20 mouse cellular contexts compared by ENCODE assay signal in the genomic region with DNA sequence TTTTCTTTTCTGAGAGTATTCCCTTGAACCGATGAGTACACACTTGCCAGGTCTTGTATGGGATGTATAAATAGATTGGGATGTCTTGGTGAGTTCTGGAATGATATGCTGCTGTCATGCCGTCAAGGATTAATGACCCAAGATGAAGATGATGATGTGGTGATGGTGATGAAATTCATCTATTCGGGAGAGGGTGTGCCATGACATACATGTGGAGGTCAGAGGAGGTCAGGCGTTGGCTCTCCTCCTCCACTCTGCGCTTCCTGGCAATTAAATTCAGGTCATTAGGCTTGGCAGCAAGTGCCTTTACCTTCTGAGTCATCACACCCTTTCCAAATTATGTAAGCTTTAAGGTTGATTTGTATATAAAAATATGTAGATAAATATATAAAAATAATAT.
DNase-seq lines count a peak whose midpoint lies in the region; ATAC-seq and TF ChIP-seq lines count a peak whose summit lies in the region.
"Had no signal": no experiment of that assay in that cellular context is flagged by ENCODE, and none has a peak within 500 bp of the region (broad histone marks: within the 10 kb centered on the region; RNA-seq: fewer than 3 reads in every experiment).

No protein-coding gene starts in this region.

- H3K4me1 ChIP-seq in heart, embryonic 13.5 days = peaks cover 37% of the 10 kb centered on the region
- peaks cover 19% of the 10 kb centered on the region; the same call in 1 of the 2 replicates for H3K4me1 ChIP-seq in cerebellum, adult 2 months (ENCODE audit: control insufficient read depth, insufficient read depth, low read length)
- peaks cover 5% of the 10 kb centered on the region; the same call in 1 of the 2 replicates for H3K4me1 ChIP-seq in forebrain, postnatal 0 days (ENCODE audit: insufficient read depth)
- 0 out of 2 replicates have a peak, but pooled peaks cover 2% of the 10 kb centered on the region for H3K4me1 ChIP-seq in intestine, embryonic 16.5 days (ENCODE audit: control insufficient read depth, insufficient read depth, low read length)
- H3K4me1 ChIP-seq: embryonic facial prominence, embryonic 15.5 days; limb, embryonic 12.5 days; liver, embryonic 13.5 days had no signal

- H3K9ac ChIP-seq in heart, embryonic 13.5 days = no peak overlapping the region
- no peak overlapping the region for H3K9ac ChIP-seq in forebrain, postnatal 0 days
- H3K9ac ChIP-seq in intestine, embryonic 16.5 days (ENCODE audit: low read depth, low read length) = no peak overlapping the region
- H3K9ac ChIP-seq: embryonic facial prominence, embryonic 15.5 days; intestine, embryonic 15.5 days; kidney, embryonic 15.5 days; limb, embryonic 12.5 days; liver, embryonic 13.5 days; lung, embryonic 14.5 days had no signal

- H3K4me3 ChIP-seq in heart, embryonic 13.5 days = no peak overlapping the region
- no peak overlapping the region for H3K4me3 ChIP-seq in left cerebral cortex, adult 2 months
- H3K4me3 ChIP-seq in cerebellum, adult 2 months (replicated peaks; ENCODE audit: insufficient read depth, low read depth, low read length) = no peak overlapping the region
- H3K4me3 ChIP-seq in forebrain, postnatal 0 days (ENCODE audit: low read depth, low read length) = no peak overlapping the region
- no peak overlapping the region for H3K4me3 ChIP-seq in intestine, embryonic 16.5 days (ENCODE audit: low read length)
- H3K4me3 ChIP-seq: embryonic facial prominence, embryonic 15.5 days; forebrain, embryonic 10.5 days; gastrocnemius, adult 2 months; intestine, embryonic 15.5 days; kidney, embryonic 15.5 days; limb, embryonic 12.5 days; liver, embryonic 13.5 days had no signal

- WGBS in heart, embryonic 13.5 days = 39% methylated on average over 5 of the region's 5 CpGs
- WGBS in cerebellum, adult 2 months = 12% methylated on average over 5 of the region's 5 CpGs
- WGBS in forebrain, postnatal 0 days = 85% methylated on average over 5 of the region's 5 CpGs
- WGBS in intestine, embryonic 16.5 days = 71% methylated on average over 5 of the region's 5 CpGs

- ATAC-seq in heart, embryonic 13.5 days (ENCODE audit: extremely low read depth, insufficient number of reproducible peaks, low FRiP score, low TSS enrichment) = no peak
- no peak for ATAC-seq in forebrain, postnatal 0 days
- ATAC-seq in intestine, embryonic 16.5 days = no peak
- ATAC-seq: intestine, embryonic 15.5 days; midbrain, embryonic 16.5 days had no signal

- peak overlapping the region; percentile 49 for H3K4me2 ChIP-seq in heart, embryonic 13.5 days
- no peak overlapping the region for H3K4me2 ChIP-seq in forebrain, postnatal 0 days (ENCODE audit: low read depth)
- no peak overlapping the region for H3K4me2 ChIP-seq in intestine, embryonic 16.5 days (ENCODE audit: low read depth, low read length)
- H3K4me2 ChIP-seq: embryonic facial prominence, embryonic 15.5 days; intestine, embryonic 15.5 days; kidney, embryonic 15.5 days; limb, embryonic 12.5 days; liver, embryonic 13.5 days; lung, embryonic 14.5 days had no signal

- no peak for TF ChIP-seq POLR2A in cerebellum, adult 2 months (IDR thresholded peaks at IDR 0.05; ENCODE audit: borderline replicate concordance, insufficient read depth, low read length)

- no peaks in the 10 kb centered on the region for H3K27me3 ChIP-seq in heart, embryonic 13.5 days (replicated peaks)
- H3K27me3 ChIP-seq in cerebellum, adult 2 months (ENCODE audit: control insufficient read depth, insufficient read depth, low read length) = no peaks in the 10 kb centered on the region
- no peaks in the 10 kb centered on the region for H3K27me3 ChIP-seq in forebrain, postnatal 0 days (ENCODE audit: insufficient read depth, low read length)
- H3K27me3 ChIP-seq in intestine, embryonic 16.5 days (replicated peaks; ENCODE audit: control insufficient read depth, insufficient read depth, low read length) = no peaks in the 10 kb centered on the region
- H3K27me3 ChIP-seq: embryonic facial prominence, embryonic 15.5 days; intestine, embryonic 15.5 days; kidney, embryonic 15.5 days; limb, embryonic 12.5 days; liver, embryonic 13.5 days had no signal

- peak overlapping the region; percentile 89 for H3K27ac ChIP-seq in heart, embryonic 13.5 days (replicated peaks)
- H3K27ac ChIP-seq in left cerebral cortex, adult 2 months = peak overlapping the region; percentile 5; the same call in 1 of the 2 replicates
- H3K27ac ChIP-seq in cerebellum, adult 2 months (ENCODE audit: insufficient read depth, low read length) = peak overlapping the region; percentile 78
- no peak overlapping the region for H3K27ac ChIP-seq in forebrain, postnatal 0 days (ENCODE audit: low read depth, low read length)
- no peak overlapping the region for H3K27ac ChIP-seq in intestine, embryonic 16.5 days (ENCODE audit: low read length)
- H3K27ac ChIP-seq: embryonic facial prominence, embryonic 15.5 days; forebrain, embryonic 10.5 days; gastrocnemius, adult 2 months; intestine, embryonic 15.5 days; kidney, embryonic 15.5 days; limb, embryonic 12.5 days; liver, embryonic 13.5 days had no signal

- no peak for DNase-seq in heart, postnatal 36 days
- no peak for DNase-seq in left cerebral cortex, adult 2 months (ENCODE audit: extremely low spot score in 1 of 2, low spot score in 2 of 2)
- DNase-seq in left cerebral cortex, adult 9 months (ENCODE audit: low spot score in 2 of 2) = no peak
- DNase-seq in cerebellum, adult 2 months = peak; percentile 53 to 77
- peak; percentile 10 for DNase-seq in fat pad, adult 2 months (ENCODE audit: extremely low read depth, low read depth, low spot score)
- DNase-seq in forebrain, postnatal 0 days = no peak
- DNase-seq: B cell, adult 2 months; embryo, embryonic 11 days; liver, embryonic 13.5 days; thymus, postnatal 14 days had no signal

- no peak for TF ChIP-seq CTCF in left cerebral cortex, adult 2 months (IDR thresholded peaks at IDR 0.05)
- TF ChIP-seq CTCF in cerebellum, adult 2 months (IDR thresholded peaks at IDR 0.05; ENCODE audit: borderline replicate concordance, insufficient read depth, low read depth, low read length) = no peak
- TF ChIP-seq CTCF in forebrain, postnatal 0 days (IDR thresholded peaks at IDR 0.05; ENCODE audit: low read depth) = no peak

- intact Hi-C loops in heart, postnatal 36 days (cut with DNase I) = no loop called here
- intact Hi-C loops in left cerebral cortex, adult 2 months (cut with DNase I) = no loop called here

- peaks cover 23% of the 10 kb centered on the region for H3K36me3 ChIP-seq in heart, embryonic 13.5 days
- peaks cover 17% of the 10 kb centered on the region for H3K36me3 ChIP-seq in forebrain, postnatal 0 days (ENCODE audit: insufficient read depth)
- no peaks in the 10 kb centered on the region for H3K36me3 ChIP-seq in intestine, embryonic 16.5 days (ENCODE audit: control insufficient read depth, insufficient read depth, low read length)
- H3K36me3 ChIP-seq: embryonic facial prominence, embryonic 15.5 days; forebrain, embryonic 10.5 days; intestine, embryonic 15.5 days; kidney, embryonic 15.5 days; limb, embryonic 12.5 days; liver, embryonic 13.5 days had no signal

- H3K9me3 ChIP-seq in heart, embryonic 13.5 days = no peaks in the 10 kb centered on the region
- H3K9me3 ChIP-seq in forebrain, postnatal 0 days (ENCODE audit: low read length) = no peaks in the 10 kb centered on the region
- H3K9me3 ChIP-seq in intestine, embryonic 16.5 days (ENCODE audit: control insufficient read depth, low read length) = no peaks in the 10 kb centered on the region
- H3K9me3 ChIP-seq: embryonic facial prominence, embryonic 15.5 days; forebrain, embryonic 10.5 days; intestine, embryonic 15.5 days; kidney, embryonic 15.5 days; limb, embryonic 12.5 days; liver, embryonic 13.5 days had no signal

Comparison
In these comparisons a context has a peak if more than half of its experiments do, and no peak if none do; other contexts are left out.
1. H3K27ac ChIP-seq: peak in heart, embryonic 13.5 days (single experiment), left cerebral cortex, adult 2 months (single experiment) and cerebellum, adult 2 months (single experiment); none in forebrain, postnatal 0 days (single experiment) and intestine, embryonic 16.5 days (single experiment).
2. DNase-seq: peak in cerebellum, adult 2 months (2 of 2) and fat pad, adult 2 months (single experiment); none in heart, postnatal 36 days (0 of 2), left cerebral cortex, adult 2 months (0 of 2), left cerebral cortex, adult 9 months (0 of 2) and forebrain, postnatal 0 days (single experiment).